Mouse (Mus musculus) lung, postnatal 0 days (tissue): ENCODE results near the gene Tfpt.

ENCODE experiments used
- CTCF ChIP-seq: IDR thresholded peaks from 2 replicates; pipeline ENCODE4 v1.5.1; 2016; ENCODE audit warnings: antibody characterized with exemption, mild to moderate bottlenecking
- EP300 ChIP-seq: IDR thresholded peaks from 2 replicates; pipeline ENCODE4 v1.6.1; 2016; ENCODE audit warnings: antibody characterized with exemption, mild to moderate bottlenecking, control low read depth

GRCm38 (mm10) chr7:3607391-3607790 lies 22.3 kb downstream of the Tfpt start:
- TF ChIP-seq EP300 (no peak), CTCF (no peak)
